Mouse (Mus musculus) CD4-positive, CD25-positive, alpha-beta regulatory T cell, adult 2 months (primary cell): ENCODE results near the gene Ldlrap1.

Experiments
- DNase-seq: peaks from one replicate; pipeline ENCODE4 v3.0.0-alpha.2; 2012; ENCODE audit warnings: low read depth, low spot score

Ldlrap1 gene

GRCm38 (mm10) chr4:134719489-134719888 lies 48.3 kb downstream of the Ldlrap1 start:
- DNase-seq = no peak

DNA sequence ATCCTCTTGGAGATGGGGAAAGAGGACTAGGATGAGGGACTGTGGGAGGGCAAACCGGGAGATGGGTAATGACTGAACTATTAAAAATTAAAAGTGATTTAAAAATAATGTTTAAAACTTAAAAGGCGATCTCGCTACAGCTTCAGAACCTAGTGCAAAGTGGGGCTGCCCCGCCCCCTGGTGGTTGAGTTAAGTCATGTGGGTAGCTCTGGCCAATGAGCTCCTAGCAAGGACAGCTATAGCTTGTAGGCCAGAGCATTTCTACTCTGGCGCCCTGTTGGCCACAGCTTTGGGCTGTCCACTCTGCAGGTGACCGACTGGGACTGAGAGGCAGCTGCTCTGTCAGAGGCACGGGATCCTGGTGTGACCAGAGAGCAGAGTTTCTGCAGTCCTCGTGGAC lies 53.9 kb downstream of the Ldlrap1 start:
- peak; percentile 92 for DNase-seq

DNA sequence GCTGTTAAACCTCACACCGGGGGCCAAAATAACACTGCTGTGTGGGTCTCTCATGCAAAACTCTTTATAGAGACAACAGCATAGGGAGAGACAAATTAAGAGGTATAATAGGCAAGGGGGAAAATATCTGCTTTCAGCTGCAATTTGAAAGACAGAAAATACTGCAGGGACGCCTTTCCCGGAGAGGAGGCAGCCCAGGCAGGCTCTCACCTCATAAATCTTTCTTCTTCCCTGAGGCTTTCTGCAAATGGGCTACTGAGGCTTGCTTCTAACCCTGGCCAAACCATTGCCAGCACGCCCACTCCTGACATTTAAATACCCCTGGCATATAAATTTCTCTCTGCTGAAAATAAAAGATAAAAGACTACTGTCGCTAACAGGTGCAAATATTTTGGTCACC lies 62.5 kb downstream of the Ldlrap1 start:
- DNase-seq = peak; percentile 20

GRCm38 (mm10) chr4:134704590-134704989 lies 63.2 kb downstream of the Ldlrap1 start:
- no peak for DNase-seq

DNA sequence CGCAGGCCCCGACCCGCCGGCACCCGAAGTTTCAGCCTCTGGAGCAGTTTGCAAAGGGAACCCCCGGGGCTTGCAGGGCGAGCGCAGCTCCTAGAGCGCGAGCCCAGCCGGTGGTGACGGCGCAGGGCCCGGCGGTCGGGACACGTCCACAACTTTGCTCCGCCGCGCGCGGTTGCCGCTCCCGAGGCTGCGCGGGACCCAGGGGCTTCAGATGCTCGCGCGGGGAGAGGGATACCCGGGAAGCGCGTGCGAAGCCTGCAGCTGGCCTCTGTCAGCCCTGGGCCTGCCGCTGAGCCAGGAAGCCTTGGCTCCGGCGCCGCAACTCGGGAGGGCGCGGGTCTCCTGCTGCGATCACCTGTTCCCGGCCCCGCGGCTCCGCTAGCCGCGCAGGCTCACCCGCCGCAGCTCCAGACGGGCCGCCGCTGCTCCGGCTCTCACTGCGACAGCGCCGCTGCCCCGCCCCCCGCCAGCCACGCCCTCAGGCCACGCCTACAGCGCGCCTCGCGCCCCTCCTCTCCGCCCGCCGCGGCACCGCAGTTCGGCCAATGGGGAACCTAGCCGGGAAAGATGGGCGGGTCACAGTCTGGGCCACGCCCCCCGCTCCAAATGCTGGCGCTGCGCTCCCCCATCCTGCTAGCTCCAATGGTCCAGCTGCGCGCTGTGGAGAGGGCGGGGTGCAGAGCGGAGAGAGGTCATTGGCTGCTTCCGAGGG lies 63.8 kb downstream of the Ldlrap1 start, which contains the start of gene Man1c1:
Man1c1 (minus strand) TSS at position 456 of the 712 bp plus-strand sequence.
- DNase-seq = peak; percentile 98

DNA sequence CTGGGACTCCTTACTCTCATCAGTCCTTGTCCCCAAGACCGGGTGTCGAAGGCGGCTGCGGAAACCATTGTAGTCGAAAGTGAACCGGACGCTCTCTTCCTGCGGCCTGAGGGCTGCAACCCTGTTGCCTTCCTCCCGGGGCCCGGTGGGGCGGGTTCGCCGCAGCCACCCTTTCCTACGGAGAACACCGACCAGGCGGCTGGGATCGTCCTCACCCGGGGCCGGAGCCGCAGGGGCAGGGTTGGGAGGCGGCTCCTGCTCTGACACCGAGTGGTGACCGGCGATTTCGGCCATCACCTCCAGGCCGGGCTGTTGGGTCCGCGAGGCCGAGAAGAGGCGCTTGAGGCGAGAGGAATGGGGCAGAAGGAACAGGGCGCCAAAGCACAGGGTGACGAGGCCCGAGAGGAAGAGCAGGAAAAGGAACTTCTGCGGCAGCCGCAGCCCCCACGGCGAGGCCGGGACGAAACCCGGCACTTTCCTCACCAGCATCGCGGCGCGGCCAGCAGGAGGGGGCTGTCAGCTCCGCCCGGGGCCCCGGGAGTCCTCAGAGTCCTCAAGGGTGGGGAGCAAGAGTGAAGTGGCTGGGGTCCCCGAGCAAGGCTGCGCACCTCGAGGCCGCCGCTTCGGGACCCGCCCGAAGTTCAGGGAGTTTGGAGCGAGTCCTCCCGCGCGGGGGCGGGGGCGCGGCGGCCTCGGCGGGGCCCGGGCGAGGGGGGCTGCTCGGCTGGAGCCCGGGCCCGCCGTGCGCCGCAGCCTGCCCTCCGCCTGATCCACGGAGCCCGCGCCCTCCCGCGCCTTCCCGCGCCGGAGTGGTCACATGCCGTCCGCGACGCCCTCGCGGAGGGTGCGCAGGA lies 64.6 kb downstream of the Ldlrap1 start:
- peak; percentile 51 for DNase-seq

- peak; percentile 82 for DNase-seq
These were observed 65.9 kb downstream of the Ldlrap1 start for GRCm38 (mm10) chr4:134701934-134702333.

- no peak for DNase-seq
These were observed 66.9 kb downstream of the Ldlrap1 start for GRCm38 (mm10) chr4:134700911-134701310.

DNA sequence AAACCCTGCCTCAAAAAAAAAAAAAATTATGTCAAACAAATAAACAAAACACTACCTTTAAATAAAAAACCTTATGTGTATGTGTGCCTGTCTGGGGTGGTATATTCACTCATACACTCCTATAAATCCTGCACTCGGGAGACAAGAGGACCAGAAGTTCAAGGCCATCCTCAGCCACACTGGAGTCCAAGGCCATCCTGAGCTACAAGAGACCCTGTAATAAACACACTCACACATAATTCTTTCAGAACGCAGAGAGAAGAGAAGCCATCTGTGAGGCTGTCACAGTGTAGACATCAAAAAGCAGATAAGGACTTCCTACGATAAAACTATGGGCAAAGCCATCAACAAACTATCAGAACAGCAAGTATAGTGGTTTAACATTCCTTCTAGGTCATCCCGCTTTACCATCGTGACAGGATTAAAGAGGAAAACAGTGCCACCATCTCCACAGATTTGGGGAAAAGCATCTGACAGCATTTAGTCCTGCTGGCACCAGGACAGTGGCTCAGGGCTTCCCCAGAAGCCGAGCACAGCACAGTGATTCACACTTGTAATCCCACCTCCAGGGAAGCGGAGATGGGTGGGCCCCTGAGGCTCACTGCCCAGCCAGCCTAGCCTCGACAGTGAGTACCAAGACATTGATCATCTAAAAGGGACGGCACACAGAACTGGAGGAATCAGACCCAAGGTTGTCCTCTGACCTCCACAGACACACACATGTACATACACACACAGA lies 74.5 kb downstream of the Ldlrap1 start:
- no peak for DNase-seq

- no peak for DNase-seq
These were observed 75.4 kb downstream of the Ldlrap1 start for GRCm38 (mm10) chr4:134692388-134692787.
